Mouse (Mus musculus): Measurements from ENCODE around the gene Ska3. TPM values are rescaled to one million over a fixed set of nuclear protein-coding genes. Genes with fewer than 3 reads are reported as not detected.
A peak's percentile ranks its signal among the peaks of the same experiment; 100 is the strongest.

The Ska3 gene
- polyA plus RNA-seq, 1 experiment = 14.0 TPM

GRCm38 (mm10) chr14:57789311-57789710 lies 36.7 kb downstream of the Ska3 start:
- no peak overlapping the region for H3K27ac ChIP-seq (ENCODE audit: control insufficient read depth, insufficient read depth, low read depth, low read length, poor library complexity)
- TF ChIP-seq POLR2A (IDR thresholded peaks at IDR 0.05; ENCODE audit: borderline replicate concordance, control insufficient read depth, low read depth, low read length) (no peak), CTCF (IDR thresholded peaks at IDR 0.05; ENCODE audit: control insufficient read depth, insufficient read depth, low read length) (no peak)
- H3K4me1 ChIP-seq (ENCODE audit: control insufficient read depth, insufficient read depth, low read length) = no peaks in the 10 kb centered on the region
- WGBS = 77% methylated on average over 2 of the region's 2 CpGs
- H3K4me3 ChIP-seq (replicated peaks; ENCODE audit: control insufficient read depth, low read depth, low read length) = no peak overlapping the region

GRCm38 (mm10) chr14:57787406-57787805 lies 38.6 kb downstream of the Ska3 start:
- H3K4me1 ChIP-seq (ENCODE audit: control insufficient read depth, insufficient read depth, low read length) = no peaks in the 10 kb centered on the region; the same call in 1 of the 2 replicates
- H3K27ac ChIP-seq (ENCODE audit: control insufficient read depth, insufficient read depth, low read depth, low read length, poor library complexity) = no peak overlapping the region
- WGBS = 78% methylated on average over 4 of the region's 4 CpGs
- no peak overlapping the region for H3K4me3 ChIP-seq (replicated peaks; ENCODE audit: control insufficient read depth, low read depth, low read length)
- TF ChIP-seq CTCF (IDR thresholded peaks at IDR 0.05; ENCODE audit: control insufficient read depth, insufficient read depth, low read length) = no peak
- no peak for TF ChIP-seq POLR2A (IDR thresholded peaks at IDR 0.05; ENCODE audit: borderline replicate concordance, control insufficient read depth, low read depth, low read length)

GRCm38 (mm10) chr14:57772157-57772815 lies 53.7 kb downstream of the Ska3 start:
- peaks cover 8% of the 10 kb centered on the region for H3K4me1 ChIP-seq (ENCODE audit: control insufficient read depth, insufficient read depth, low read length)
- peak overlapping the region; percentile 27 for H3K4me3 ChIP-seq (replicated peaks; ENCODE audit: control insufficient read depth, low read depth, low read length)
- H3K27ac ChIP-seq (ENCODE audit: control insufficient read depth, insufficient read depth, low read depth, low read length, poor library complexity) = peak overlapping the region; percentile 85
- 24% methylated on average over 6 of the region's 6 CpGs for WGBS
- TF ChIP-seq CTCF (IDR thresholded peaks at IDR 0.05; ENCODE audit: control insufficient read depth, insufficient read depth, low read length) (no peak), POLR2A (IDR thresholded peaks at IDR 0.05; ENCODE audit: borderline replicate concordance, control insufficient read depth, low read depth, low read length) (no peak)

GRCm38 (mm10) chr14:57769102-57769501 lies 56.9 kb downstream of the Ska3 start:
- peak overlapping the region; percentile 82; the same call in 1 of the 2 replicates for H3K27ac ChIP-seq (ENCODE audit: control insufficient read depth, insufficient read depth, low read depth, low read length, poor library complexity)

GRCm38 (mm10) chr14:57760447-57761412 lies 65.3 kb downstream of the Ska3 start:
- TF ChIP-seq POLR2A (IDR thresholded peaks at IDR 0.05; ENCODE audit: borderline replicate concordance, control insufficient read depth, low read depth, low read length) (no peak), CTCF (IDR thresholded peaks at IDR 0.05; ENCODE audit: control insufficient read depth, insufficient read depth, low read length) (no peak)
- Histone ChIP-seq H3K27ac (ENCODE audit: control insufficient read depth, insufficient read depth, low read depth, low read length, poor library complexity) (no peak overlapping the region), H3K4me3 (replicated peaks; ENCODE audit: control insufficient read depth, low read depth, low read length) (no peak overlapping the region), H3K4me1 (ENCODE audit: control insufficient read depth, insufficient read depth, low read length) (peaks cover 4% of the 10 kb centered on the region)
- WGBS = 73% methylated on average over 10 of the region's 10 CpGs

More at GRCm38 (mm10) chr14:57769102-57769501, 56.9 kb downstream of the Ska3 start:
- WGBS = 28% methylated on average over 5 of the region's 5 CpGs
- no peak for TF ChIP-seq POLR2A (IDR thresholded peaks at IDR 0.05; ENCODE audit: borderline replicate concordance, control insufficient read depth, low read depth, low read length)
- TF ChIP-seq CTCF (IDR thresholded peaks at IDR 0.05; ENCODE audit: control insufficient read depth, insufficient read depth, low read length) = no peak
- H3K4me1 ChIP-seq (ENCODE audit: control insufficient read depth, insufficient read depth, low read length) = peaks cover 8% of the 10 kb centered on the region
- no peak overlapping the region for H3K4me3 ChIP-seq (replicated peaks; ENCODE audit: control insufficient read depth, low read depth, low read length)

- H3K4me1 ChIP-seq (ENCODE audit: control insufficient read depth, insufficient read depth, low read length) = peaks cover 4% of the 10 kb centered on the region
Observed at GRCm38 (mm10) chr14:57758237-57758636, 67.7 kb downstream of the Ska3 start, which contains the start of gene Lats2. Gene Lats2 (minus strand): TSS chr14:57758388.

More at GRCm38 (mm10) chr14:57758237-57758636, 67.7 kb downstream of the Ska3 start, which contains the start of gene Lats2:
- H3K27ac ChIP-seq (ENCODE audit: control insufficient read depth, insufficient read depth, low read depth, low read length, poor library complexity) = no peak within 1 kb of the TSS
- no peak for TF ChIP-seq CTCF (IDR thresholded peaks at IDR 0.05; ENCODE audit: control insufficient read depth, insufficient read depth, low read length)
- no peak for TF ChIP-seq POLR2A (IDR thresholded peaks at IDR 0.05; ENCODE audit: borderline replicate concordance, control insufficient read depth, low read depth, low read length)
- WGBS = 91% methylated on average over 4 of the region's 4 CpGs
- no peak within 1 kb of the TSS for H3K4me3 ChIP-seq (replicated peaks; ENCODE audit: control insufficient read depth, low read depth, low read length)

Other genes starting within 250 kb of the Ska3 start
- gene Xpo4, start 160.8 kb downstream of the Ska3 start, polyA plus RNA-seq (2011; ENCODE audit: insufficient read depth, insufficient read length, low replicate concordance, missing spikeins) = 6.4 and 10.1 TPM in 2 replicates
- gene Gm49361, start 80.1 kb downstream of the Ska3 start, polyA plus RNA-seq (2011; ENCODE audit: insufficient read depth, insufficient read length, low replicate concordance, missing spikeins) = not detected in 2 replicates
- 6.1 and 10.6 TPM in 2 replicates for gene Lats2, start 67.8 kb downstream of the Ska3 start, polyA plus RNA-seq (2011; ENCODE audit: insufficient read depth, insufficient read length, low replicate concordance, missing spikeins)
- 75.0 and 138 TPM in 2 replicates for gene Sap18, start 28.0 kb downstream of the Ska3 start, polyA plus RNA-seq (2011; ENCODE audit: insufficient read depth, insufficient read length, low replicate concordance, missing spikeins)
- 41.3 and 54.3 TPM in 2 replicates for gene Mrpl57, start within 50 bp of the Ska3 start, polyA plus RNA-seq (2011; ENCODE audit: insufficient read depth, insufficient read length, low replicate concordance, missing spikeins)
- 3.7 and 9.3 TPM in 2 replicates for gene Zdhhc20, start 64.1 kb upstream of the Ska3 start, polyA plus RNA-seq (2011; ENCODE audit: insufficient read depth, insufficient read length, low replicate concordance, missing spikeins)
- gene Micu2, start 173.1 kb upstream of the Ska3 start, polyA plus RNA-seq (2011; ENCODE audit: insufficient read depth, insufficient read length, low replicate concordance, missing spikeins) = 28.7 and 46.4 TPM in 2 replicates
- not detected in 2 replicates for gene Fgf9, start 244.4 kb upstream of the Ska3 start, polyA plus RNA-seq (2011; ENCODE audit: insufficient read depth, insufficient read length, low replicate concordance, missing spikeins)

Data from bone marrow, adult 2 months (tissue).